Mouse (Mus musculus): Measurements from ENCODE around the gene Aacs.

GRCm38 (mm10) chr5:125565725-125566124 lies 90.1 kb downstream of the Aacs start:
- no peak for TF ChIP-seq GATA1 (IDR thresholded peaks at IDR 0.05; ENCODE audit: low read depth, low read length)
- no peak for TF ChIP-seq KAT2A (conservative IDR thresholded peaks at IDR 0.05; ENCODE audit: low read depth, low read length)
- no peak for TF ChIP-seq CTCF (IDR thresholded peaks at IDR 0.05 in 2 of 3, conservative IDR thresholded peaks at IDR 0.05 in 1 of 3; ENCODE audit: control insufficient read depth in 1 of 3, insufficient read depth in 1 of 3, low read depth in 2 of 3, low read length in 3 of 3, poor library complexity in 1 of 3, severe bottlenecking in 1 of 3)
- no peak for TF ChIP-seq MYC (IDR thresholded peaks at IDR 0.05; ENCODE audit: low read depth, low read length)
- TF ChIP-seq MAFK (IDR thresholded peaks at IDR 0.05; ENCODE audit: borderline replicate concordance, low read depth, low read length), result no peak
- TF ChIP-seq GABPA (IDR thresholded peaks at IDR 0.05; ENCODE audit: low read depth, low read length), result no peak
- TF ChIP-seq RCOR1 (IDR thresholded peaks at IDR 0.05; ENCODE audit: low read depth, low read length), result no peak
